Mouse (Mus musculus) large intestine, adult 2 months (tissue): ENCODE measurements around the gene Nbas. TPM values are rescaled to one million over a fixed set of nuclear protein-coding genes. Genes with fewer than 3 reads are reported as not detected.

Experiments used
- DNase-seq: peaks from one replicate; pipeline ENCODE4 v3.0.0-alpha.2; 2012; ENCODE audit warnings: low read depth, low spot score
- WGBS: fragments of 180-500 bp; shearing (Covaris S2); methylation state at CpG from one replicate; pipeline ENCODE4 v1.1.7; 2018; 5-methylcytosine and 5-hydroxymethylcytosine counted together
- polyA plus RNA-seq: library from polyadenylated mRNA; depleted of rRNA; stranded (reverse); fragments of >200 nt; gene quantifications from 2 replicates; pipeline ENCODE4 v1.2.3, GENCODE M21; 2012

Gene Nbas
- polyA plus RNA-seq, 1 experiment, result 19.6 TPM

DNA sequence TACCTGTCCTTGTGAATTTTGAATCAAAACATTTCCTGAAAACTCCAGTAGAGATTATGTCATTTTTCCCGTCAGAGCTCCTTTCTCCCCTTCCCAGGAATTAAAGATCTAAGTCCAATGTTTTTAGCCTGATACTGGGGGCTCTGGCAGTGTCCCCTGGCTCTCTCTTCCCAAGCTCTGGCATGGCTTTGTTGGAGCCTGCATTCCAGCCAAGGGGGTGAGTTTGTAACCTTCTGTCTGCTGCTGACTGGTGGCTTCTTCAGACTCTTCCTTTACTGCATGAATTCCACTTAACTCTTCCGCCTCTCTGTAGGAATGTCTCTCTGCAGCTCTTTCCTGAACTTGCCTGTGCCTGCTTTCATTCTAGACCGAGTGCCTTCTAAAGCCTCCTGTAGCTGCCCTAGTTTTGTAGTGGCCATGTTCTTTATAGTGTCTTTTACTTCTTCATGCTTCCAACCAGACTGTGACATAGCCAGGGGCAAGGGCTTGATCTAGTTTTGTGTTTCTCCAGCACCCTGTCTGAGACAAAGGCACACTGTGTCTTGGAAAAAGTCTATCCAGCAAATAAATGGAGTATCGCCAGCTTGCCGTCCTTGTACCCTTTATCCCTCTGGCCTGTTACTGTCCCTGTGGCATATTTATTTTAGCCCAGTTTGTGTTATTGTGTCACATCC lies 236.0 kb downstream of the Nbas start:
- 77% methylated on average over 5 of the region's 5 CpGs for WGBS
- DNase-seq, result no peak

GRCm38 (mm10) chr12:13518082-13518481 lies 249.1 kb downstream of the Nbas start:
- 9% methylated on average over 1 of the region's 1 CpGs for WGBS
- DNase-seq, result no peak

DNA sequence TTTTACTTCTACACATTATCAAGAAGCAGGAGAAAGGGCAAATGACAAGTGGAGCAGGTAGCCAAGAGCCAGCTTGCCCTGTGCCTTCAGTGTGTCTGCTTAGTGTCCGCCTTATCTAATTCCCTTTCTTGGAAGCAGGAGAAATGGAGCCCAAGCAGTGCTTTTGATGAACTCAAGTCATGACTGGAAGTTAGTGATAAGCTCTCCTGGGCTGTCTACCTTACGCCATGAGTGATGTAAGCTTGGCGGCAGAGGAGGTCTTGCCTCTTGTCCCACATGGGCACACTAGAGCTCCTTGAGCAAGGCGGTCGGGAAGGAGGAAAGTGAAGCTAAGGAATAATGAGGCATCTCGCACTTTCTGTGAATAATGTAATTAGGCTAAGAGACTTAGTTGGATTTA lies 250.5 kb downstream of the Nbas start:
- DNase-seq, result no peak
- 98% methylated on average over 6 of the region's 6 CpGs for WGBS

DNA sequence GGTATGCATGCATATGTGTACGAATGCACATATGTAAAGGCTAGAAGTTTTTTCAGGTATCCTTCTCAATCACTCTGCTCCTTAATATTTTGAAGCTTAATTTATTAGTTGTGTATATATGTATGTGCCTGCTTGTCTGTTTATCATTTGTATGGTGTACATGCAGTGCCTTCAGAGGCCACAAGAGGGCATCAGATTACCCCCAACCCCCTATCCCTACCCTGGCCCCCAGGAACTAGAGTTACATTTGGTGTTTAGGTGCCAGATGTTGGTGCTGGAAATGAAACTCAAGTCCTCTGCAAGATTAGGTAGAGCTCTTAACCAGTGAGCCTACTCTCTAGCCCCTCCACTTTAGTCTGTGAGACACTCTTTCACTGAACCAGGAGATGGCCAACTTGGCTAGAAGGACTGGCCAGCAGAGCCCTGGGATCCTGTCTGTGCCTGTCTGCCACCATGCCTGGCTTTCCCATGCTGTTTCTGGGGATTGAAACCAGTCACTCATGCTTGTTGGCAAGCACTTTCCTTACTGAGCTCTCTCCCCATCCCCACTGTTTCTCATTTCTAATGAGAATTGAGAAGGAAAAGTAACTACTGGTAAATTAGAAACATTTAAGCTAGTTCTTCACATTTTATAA lies 263.9 kb downstream of the Nbas start:
- WGBS, result 85% methylated on average over 1 of the region's 1 CpGs
- DNase-seq, result no peak

GRCm38 (mm10) chr12:13539171-13539570 lies 270.2 kb downstream of the Nbas start:
- no peak for DNase-seq
- 91% methylated on average over 4 of the region's 4 CpGs for WGBS

GRCm38 (mm10) chr12:13543806-13544205 lies 274.9 kb downstream of the Nbas start:
- no peak for DNase-seq
- WGBS, result 34% methylated on average over 5 of the region's 5 CpGs

- no peak for DNase-seq
- WGBS, result 64% methylated on average over 5 of the region's 5 CpGs
Measured at GRCm38 (mm10) chr12:13563646-13564289, 294.8 kb downstream of the Nbas start.

DNA sequence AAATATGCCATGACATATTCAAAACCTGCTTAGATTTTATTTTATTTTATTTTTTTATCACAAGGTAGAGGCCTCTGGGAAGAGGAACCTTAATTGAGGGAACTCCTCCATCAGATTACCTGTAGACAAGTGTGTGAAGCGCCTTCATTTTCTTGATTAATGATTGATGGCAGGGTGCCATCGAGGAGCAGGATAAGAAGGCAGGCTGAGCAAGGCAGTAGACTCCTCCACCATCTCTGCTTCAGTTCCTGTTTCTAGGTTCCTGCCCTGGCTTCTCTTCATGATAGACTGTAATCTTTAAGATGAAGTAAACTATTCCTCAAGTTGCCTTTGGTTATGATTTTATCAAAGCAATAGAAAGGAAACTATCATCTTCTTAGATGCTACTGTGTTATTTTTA lies 295.4 kb downstream of the Nbas start:
- 70% methylated on average over 2 of the region's 2 CpGs for WGBS
- no peak for DNase-seq

GRCm38 (mm10) chr12:13566421-13566820 lies 297.5 kb downstream of the Nbas start:
- WGBS, result 86% methylated on average over 7 of the region's 7 CpGs
- DNase-seq, result no peak

DNA sequence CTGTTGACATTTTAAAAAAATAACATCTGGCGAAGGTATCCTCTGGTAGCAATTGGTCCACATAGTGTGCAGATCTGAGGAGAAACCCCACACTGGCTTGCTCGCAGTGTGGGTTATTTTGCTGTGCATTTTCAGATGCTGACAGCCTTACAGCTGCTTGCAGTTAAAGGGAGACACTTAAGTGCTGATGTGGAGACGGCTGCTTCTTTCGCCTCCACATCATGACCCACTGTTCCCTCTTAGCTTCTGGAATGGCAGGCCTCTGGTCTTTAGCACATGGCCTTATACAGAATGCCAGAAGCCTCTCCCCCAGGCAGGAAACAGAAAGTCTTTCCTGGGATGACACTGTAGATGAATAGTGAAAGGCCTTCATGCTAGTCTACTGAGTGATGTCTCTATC lies 306.2 kb downstream of the Nbas start:
- DNase-seq, result no peak
- 84% methylated on average over 4 of the region's 4 CpGs for WGBS

DNA sequence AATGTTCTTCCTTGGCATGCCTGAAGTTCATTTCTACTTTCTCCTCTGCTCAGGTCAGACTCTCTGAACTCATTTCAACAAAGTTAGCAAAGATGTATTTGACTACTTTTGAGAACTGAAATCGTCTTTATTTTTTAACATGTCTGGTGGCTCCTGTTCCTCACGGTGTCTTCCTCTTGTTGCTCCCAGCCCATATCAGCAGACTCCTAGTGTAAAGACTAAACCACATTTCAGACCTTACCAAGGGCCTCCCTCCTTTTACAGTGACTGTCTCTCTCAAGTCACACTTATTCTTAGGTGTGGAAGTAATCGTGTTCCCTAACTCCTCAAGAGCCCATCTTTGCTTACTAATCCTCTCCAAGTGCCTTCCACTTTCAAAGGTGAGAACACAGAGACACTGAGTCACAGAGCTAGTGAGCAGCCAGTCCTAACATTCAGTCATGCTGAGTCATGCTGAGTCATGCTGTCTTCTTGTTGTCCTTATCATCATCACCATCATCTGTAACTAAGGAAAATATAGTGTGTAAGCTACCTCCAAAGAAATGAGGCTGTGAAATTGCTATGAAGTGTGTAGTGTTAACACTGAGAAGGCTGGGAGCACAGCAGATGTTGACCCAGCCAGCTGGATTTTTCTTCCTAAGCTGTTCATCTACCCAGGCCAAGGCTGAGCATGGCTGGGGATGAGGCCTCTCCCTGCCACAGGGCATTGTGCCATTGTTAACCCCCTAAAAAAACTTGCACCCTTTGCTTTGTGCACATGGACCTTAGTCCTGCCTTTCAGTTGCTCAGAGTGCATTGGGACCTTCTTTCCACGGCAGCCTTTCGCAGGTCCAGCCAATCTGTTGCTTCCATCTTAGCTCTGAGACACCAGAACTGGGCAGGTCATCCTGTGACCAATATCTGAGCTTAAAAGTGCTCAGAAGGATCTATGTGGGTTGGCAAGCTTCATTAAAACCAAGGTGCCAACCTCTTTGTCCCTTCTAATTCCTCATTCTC lies 307.0 kb downstream of the Nbas start:
- no peak for DNase-seq
- 93% methylated on average over 5 of the region's 5 CpGs for WGBS

DNA sequence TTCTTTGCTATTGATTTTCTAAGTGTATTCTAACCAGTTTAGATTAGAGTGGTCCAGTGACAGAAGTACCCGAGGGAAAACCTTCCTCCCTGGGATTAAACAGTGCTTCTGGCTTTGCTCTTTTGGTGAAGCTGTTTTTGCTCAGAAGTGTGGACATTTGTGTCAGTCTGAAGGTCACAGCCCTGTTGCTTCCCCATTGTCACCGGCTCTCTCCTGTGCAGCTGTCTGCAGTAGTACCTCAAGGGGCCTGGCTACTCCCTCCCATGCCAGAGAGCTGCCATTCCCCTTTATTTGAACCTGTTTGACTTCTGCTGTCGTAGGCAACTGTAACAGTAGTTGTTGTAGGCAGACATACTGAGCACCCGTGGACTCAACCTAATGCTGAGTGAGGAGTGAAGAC lies 307.8 kb downstream of the Nbas start:
- no peak for DNase-seq
- 62% methylated on average over 4 of the region's 4 CpGs for WGBS

DNA sequence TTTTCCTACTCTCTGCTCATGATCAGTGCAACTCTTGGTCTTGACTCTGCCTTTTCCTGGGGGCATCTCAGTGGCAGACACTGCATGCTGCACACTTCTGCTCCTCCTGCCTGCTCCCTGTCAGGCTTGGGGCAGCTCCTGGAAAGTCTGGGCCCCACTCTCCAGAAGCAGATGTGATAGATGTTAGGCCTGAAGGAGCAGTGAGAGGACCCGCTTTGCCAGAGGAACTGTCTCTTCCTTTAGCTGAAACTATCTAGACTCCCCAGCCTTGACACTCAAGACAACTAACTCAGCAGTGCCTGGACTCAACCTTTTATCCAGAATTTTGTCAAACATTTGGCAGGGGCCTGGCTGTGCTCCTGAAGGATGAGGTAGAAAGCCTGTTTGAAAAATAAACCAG lies 311.9 kb downstream of the Nbas start:
- 97% methylated on average over 1 of the region's 1 CpGs for WGBS
- no peak for DNase-seq

DNA sequence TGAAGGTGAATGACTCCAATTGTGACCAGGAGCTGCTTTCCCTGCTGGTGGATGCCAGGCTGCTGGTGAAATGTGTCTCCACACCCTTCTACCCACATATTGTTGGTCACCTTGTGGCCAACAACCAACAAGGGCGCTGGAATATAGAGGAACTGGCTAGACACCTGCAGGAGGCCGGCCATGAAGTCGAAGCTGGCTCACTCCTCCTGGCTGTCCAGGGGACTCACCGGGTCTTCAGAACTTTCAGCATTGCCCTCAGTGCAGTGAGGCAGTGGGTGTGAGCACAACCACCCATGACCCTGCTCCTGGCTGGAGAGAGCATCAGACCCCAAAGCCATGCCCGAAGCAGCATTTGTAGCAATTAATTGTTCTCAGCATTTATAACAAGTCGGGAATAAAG lies 314.5 kb downstream of the Nbas start:
- DNase-seq, result no peak
- 96% methylated on average over 6 of the region's 6 CpGs for WGBS

- no peak for DNase-seq
- 90% methylated on average over 6 of the region's 6 CpGs for WGBS
Measured at GRCm38 (mm10) chr12:13585527-13586156, 316.7 kb downstream of the Nbas start.

DNA sequence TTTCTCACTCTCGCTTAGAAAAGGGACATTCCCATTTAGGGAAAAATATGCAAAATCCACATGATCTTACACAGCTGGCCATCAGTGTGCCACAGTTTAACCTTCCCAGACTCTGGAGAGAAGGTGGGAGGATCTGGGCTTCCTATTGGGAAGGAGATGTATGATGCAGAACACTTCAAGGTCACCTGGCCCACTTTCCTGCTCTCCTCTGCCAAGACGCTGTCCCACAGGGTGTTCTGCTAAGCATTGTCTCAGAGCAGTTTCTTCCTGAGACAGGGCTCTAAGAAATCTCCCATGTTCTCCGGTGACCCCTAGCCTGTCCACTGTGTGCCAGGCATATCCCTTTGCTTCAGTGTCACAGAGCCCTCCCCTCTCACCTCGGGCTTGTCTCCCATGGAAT lies 318.7 kb downstream of the Nbas start:
- DNase-seq, result no peak
- 64% methylated on average over 4 of the region's 4 CpGs for WGBS

GRCm38 (mm10) chr12:13589021-13589420 lies 320.1 kb downstream of the Nbas start:
- WGBS, result 96% methylated on average over 5 of the region's 5 CpGs

DNA sequence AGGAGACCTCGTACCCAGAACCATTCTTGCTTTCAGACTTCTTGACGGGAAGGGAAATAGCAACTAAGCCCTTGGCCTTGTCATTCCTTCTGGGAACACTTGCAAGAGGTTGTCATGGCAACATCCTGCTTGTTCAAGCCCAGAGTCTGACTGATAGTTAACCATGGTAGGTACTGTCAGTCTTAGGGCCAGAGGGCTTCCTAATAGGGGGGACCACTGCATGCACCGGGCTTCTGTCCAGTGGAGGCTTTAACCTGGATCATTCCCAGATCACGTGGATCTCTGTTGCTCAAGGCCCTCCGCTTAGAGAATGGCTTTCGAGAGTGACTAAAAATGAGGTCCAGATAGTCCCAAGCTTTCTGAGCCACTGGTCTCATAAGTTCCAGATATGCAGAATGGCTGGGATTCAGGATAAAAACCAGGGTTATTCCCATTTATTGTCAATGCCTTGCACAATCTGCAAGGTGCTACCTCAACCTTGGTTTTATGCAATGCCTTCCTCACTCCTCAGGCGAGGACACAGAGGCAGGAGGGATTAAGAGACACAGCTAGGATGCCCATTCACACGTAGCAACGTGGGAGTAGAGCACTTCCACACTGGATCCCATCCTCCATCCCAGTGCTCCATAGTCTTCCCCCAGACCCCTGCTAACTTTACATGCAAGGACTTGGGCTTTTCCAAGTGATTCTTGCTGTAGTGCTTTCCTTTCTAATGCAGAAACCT lies 326.0 kb downstream of the Nbas start:
- DNase-seq, result no peak
- 63% methylated on average over 9 of the region's 9 CpGs for WGBS

More at GRCm38 (mm10) chr12:13589021-13589420, 320.1 kb downstream of the Nbas start:
- no peak for DNase-seq

DNA sequence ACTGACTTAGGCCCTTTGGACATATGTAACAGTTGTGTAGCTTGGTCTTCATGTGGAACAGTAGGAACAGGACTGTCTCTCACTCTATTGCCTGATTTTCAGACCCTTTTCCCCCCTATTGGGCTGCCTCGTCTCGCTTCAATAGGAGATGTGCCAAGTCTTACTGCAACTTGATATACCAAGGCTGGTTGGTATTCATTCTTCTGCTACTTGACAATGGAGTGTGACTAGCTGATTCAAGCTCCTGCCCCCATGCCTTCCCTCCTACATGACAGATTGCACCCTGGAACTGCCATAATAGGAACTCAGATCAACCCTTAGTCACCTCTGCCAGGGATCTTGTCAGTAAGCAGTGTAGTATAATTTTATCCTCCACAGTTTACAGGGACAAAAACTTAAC lies 328.1 kb downstream of the Nbas start:
- no peak for DNase-seq
- 95% methylated on average over 2 of the region's 2 CpGs for WGBS
